Mouse (Mus musculus): ENCODE results near the gene Mmp20.
A peak's percentile ranks its signal among the peaks of the same experiment; 100 is the strongest.

Gene Mmp20

DNA sequence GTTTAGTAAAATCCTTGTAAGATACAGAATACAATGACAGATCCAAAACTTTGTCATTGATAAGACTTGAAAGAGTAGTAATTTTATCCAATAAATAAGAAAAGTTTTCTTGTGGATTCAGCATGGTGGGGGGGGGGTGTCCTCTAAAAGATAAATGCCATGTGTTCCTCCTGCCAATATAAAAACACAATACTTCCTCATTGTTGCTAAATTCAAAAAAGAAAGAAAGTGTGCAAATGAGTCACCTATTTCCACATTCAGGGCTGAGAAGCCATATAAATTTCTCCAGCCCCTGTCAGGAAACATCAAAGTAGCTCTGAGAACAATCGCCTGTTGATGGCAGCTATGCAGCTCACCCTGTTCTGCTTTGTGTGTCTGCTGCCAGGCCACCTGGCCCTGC is 63.8 kb downstream of the Mmp20 start, which contains the start of gene Mmp7:
TSS of gene Mmp7 (plus strand) at position 301 of the 400 bp plus-strand sequence.
- DNase-seq = no peak

DNA sequence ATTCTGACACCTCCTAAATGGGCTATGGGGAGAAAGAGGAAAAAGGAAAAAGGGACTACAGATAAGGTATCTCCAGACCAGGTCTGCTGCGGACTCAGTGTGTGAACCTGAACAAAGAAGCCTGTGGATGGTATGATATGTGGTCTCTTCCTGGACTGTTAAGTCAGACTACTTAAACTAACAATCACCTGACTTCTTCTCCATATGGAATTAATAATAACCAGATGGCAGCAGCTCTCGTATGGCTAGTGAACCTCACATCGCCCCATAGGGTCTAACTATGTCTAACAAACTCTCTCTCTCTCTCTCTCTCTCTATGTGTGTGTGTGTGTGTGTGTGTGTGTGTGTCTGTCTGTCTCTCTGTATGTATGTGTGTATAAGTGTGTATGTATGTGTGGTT is 65.9 kb downstream of the Mmp20 start:
- DNase-seq = no peak

DNA sequence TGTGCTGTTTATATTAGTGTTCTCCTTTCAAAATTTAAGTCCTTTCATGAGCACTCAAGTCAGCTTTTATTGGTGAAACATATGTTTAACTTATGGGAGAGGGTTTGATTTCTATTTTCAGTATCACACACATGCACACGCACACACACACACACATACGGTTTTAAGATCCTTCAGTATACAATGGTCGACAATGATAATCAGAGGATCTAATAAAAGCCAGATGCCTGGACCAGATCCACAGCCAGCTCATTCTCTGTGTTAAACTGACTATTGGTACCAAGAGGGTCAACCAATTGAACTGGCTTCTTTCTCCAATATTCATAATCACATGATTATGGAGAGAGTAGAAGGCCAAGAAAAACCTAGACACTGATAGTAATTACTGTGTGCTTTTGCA is 67.6 kb downstream of the Mmp20 start:
- no peak for DNase-seq

DNA sequence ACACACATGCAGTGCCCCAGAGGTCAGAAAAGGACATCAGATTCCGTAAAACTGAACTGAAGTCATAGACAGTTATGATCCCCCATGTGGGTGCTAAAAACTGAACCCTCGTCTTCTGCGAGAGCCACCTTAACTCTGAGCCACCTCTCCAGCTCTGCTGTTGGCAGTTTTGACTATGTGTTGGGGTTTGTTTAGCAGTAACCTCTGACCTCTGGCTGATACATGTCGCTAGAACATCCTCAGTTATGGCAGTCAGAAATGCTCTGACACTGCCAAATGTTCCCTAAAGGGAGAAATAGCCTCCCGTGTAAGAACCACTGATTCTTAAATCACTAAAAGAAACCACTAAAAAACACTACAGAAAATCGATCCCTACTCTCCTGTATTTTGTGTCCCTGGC is 80.7 kb downstream of the Mmp20 start:
- no peak for DNase-seq

DNA sequence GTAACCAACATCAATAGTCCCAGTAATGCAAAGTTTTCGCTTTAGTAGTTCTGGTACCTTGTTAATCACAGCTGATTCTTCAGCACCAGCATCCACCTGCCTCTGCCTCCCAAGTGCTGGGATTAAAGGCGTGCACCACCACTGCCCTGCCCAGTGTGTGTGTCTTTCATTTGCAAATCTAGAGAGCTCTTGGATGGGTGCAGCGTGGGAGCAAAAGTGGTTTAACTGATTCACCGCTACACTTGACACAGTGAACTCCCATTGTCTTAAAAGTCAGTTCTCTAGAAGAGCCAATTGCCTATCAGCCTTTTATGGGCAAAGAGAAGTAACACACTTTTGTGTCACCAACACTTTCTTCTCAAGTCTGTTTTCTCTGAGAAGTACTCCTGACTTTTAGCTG is 83.2 kb downstream of the Mmp20 start:
- DNase-seq = no peak

DNA sequence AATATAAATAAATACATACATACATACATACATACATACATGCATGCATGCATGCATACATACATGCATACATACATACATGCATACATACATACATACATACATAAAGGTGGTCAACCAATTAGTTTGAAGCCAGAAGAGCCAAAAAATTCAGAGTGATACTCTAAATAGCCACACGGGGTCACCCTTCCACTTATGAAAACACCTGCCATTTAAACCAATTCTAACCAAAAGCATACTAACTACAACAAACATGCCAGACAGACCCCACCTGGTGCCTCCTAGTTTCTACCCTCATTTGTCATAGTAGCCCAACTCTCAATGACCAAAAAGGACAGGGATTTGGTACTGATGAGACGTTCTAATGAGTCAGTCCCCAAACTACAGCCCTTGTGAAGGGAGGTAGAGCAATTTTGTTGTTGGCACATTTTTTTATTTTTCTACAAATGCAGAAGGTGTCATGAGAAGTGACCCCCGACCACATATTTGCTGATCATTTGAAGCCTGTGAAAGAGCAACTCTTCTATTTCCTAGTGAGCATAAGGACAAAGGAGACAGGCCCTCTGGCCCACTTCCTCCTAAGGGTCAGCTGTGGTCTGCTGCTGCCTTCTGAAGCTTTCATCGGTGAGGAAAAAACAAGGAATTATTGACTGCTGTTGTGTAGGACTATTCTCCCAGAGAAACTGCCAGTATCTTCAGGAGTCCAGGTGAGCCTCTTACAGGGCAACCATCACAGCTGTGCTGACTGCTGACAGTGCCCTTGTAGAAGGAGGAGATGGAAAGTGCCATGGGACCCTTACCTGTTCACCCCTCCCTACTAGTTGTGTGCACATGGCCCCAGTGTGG is 86.3 kb downstream of the Mmp20 start:
- DNase-seq = peak; percentile 47

DNA sequence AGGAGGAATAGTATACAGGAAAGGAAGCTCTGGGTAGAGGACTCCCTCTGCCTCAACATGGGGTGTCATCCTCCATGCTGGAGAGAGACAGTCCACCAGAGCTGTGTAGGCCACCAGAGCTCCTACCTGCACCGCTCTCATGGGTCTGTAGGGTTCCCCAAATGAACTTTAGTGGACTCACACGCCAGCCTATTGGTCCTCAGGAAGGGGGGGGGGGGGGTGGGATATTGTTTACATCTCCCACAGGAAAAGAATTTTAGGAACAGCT is 86.8 kb downstream of the Mmp20 start:
- DNase-seq = no peak

DNA sequence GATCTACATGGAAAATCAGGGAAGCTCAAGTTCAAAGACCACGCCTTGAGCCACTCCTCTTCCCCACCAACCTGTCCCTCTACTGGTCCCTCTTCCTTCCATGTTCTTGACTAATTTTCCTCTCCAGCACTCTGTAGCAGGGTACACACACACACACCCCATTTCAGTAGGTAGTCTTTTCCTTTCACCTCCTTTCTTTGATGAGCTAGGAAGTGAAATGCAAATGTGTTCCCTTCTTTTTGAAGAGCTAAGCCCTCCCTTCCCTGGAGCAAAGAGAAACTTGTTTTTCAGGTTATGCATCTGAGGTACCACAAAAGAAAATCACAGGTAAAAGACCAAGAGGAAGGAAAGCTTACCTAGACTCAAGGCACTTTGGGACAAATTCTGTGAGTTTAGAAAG is 93.5 kb downstream of the Mmp20 start:
- DNase-seq = no peak

Data from kidney, postnatal 10 days (tissue).